Mouse (Mus musculus) erythroblast, embryonic 14.5 days (primary cell): ENCODE measurements around the gene Arfip2. TPM values are rescaled to one million over a fixed set of nuclear protein-coding genes. Genes with fewer than 3 reads are reported as not detected.

Experiments
- H3K27me3 ChIP-seq: 2 replicates; pipeline ENCODE4 v1.6.1; 2012; ENCODE audit warnings: inconsistent platforms; ENCODE audit not compliant: control insufficient read depth
- H3K36me3 ChIP-seq: 2 replicates; pipeline ENCODE4 v1.6.1; 2012; ENCODE audit warnings: mild to moderate bottlenecking, inconsistent platforms; ENCODE audit not compliant: control insufficient read depth
- H3K4me1 ChIP-seq: 2 replicates; pipeline ENCODE4 v1.6.1; 2012; ENCODE audit warnings: inconsistent platforms; ENCODE audit not compliant: control insufficient read depth
- H3K4me3 ChIP-seq: replicated peaks from 2 replicates; pipeline ENCODE3; 2012; ENCODE audit warnings: moderate library complexity, mild to moderate bottlenecking, inconsistent platforms
- H3K9me3 ChIP-seq: 2 replicates; pipeline ENCODE4 v1.6.1; 2012; ENCODE audit warnings: low read length, inconsistent platforms, mixed read lengths; ENCODE audit not compliant: control insufficient read depth
- GATA1 ChIP-seq: IDR thresholded peaks from 2 replicates; pipeline ENCODE4 v1.6.1; 2012; ENCODE audit warnings: low read length, inconsistent platforms, mixed read lengths
- TAL1 ChIP-seq: IDR thresholded peaks from 3 replicates; pipeline ENCODE4 v1.6.1; 2012; ENCODE audit warnings: low read length, inconsistent platforms, mixed read lengths
- polyA plus RNA-seq: library from polyadenylated mRNA; stranded (reverse); fragments of >175 nt; gene quantifications from 2 replicates; pipeline ENCODE4 v1.2.3, GENCODE M21; 2012

Arfip2 gene
- polyA plus RNA-seq, 1 experiment = 1.7 TPM

DNA sequence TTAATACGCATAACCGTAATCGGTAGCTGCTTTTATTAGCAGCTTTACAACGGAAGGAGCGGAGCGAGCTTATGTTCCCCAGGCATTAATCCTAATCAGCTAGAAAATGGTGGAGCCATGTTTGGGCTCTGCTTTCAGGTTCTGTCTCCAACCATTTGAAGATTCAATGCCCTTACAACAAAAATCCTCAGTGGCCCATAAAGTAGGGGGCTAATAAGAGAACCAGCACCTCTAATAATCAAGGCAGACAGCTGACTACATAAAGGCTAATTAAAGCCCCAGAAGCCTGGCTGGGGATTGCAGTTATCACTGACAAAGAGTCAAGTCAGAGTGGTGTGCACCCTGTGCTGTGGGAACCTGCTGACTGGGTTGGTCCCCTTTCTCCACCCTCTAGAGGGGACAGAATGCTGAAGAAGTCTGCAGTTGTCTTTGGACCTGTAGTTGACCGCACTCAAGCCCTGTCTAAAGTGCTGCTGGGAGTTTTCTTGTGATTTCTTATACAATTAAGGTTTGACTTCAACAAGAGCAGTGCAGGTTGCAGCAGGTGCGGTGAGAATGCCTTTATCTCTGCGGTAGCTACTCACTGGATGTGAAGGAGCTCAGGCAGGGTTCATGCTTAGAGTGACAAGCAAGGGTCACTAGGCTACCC is 5.8 kb downstream of the Arfip2 start:
- no peaks in the 10 kb centered on the region for H3K9me3 ChIP-seq
- H3K4me3 ChIP-seq = peak overlapping the region; percentile 68
- peaks cover 45% of the 10 kb centered on the region for H3K4me1 ChIP-seq
- H3K36me3 ChIP-seq = peaks cover 29% of the 10 kb centered on the region
- no peak for TF ChIP-seq GATA1
- no peak for TF ChIP-seq TAL1
- peaks cover 33% of the 10 kb centered on the region for H3K27me3 ChIP-seq

DNA sequence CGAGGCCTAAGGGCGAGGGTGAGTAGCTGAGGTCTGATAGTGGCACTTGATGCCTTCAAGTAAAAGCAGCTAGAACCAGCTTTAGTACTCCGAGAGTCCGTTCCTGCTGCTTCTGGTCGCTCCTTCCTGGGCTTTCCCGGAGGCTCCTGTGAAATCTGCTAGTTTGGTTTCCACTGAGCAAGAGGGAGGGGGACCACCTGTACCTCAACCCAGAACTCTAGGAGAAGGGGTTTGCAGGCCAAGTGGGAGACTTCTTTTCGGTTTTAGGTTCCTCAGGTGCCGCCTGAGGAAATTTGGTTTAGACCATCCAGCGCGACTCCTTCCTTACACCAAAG is 6.4 kb downstream of the Arfip2 start:
- peaks cover 33% of the 10 kb centered on the region for H3K27me3 ChIP-seq
- H3K36me3 ChIP-seq = peaks cover 28% of the 10 kb centered on the region
- no peaks in the 10 kb centered on the region for H3K9me3 ChIP-seq
- H3K4me3 ChIP-seq = peak overlapping the region; percentile 68
- no peak for TF ChIP-seq TAL1
- TF ChIP-seq GATA1 = no peak
- H3K4me1 ChIP-seq = peaks cover 40% of the 10 kb centered on the region

DNA sequence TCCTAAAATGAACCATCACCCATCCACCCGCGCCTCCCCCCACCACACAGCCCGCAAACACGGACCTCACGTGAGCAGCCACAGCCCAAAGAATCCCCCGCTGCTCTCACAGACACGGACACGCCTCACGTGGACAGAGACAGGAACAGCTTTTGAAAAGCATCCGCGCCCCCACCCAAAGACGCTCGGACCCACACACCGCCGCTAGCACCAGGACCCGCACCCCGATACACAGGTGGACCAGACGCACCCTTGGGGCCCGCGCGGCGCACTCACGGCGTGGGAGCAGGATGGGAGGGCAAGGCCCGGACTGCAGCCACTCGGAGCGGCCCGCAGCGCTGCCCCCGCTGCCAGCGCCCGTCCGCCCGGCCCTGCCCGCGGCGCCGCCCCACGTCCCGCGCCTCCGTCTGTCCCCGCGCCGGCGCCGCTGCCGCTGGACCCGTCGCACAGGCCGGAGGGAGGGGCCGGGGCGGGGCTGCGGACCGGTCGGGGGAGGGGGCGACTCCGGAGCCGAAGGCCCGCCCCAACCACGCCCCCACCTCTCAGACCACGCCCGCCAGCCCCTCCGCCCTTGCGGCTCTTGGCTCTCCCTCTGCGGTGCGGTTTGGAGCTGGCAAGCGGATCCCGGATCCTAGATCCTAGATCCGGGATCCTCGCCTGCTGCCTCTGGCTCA is 7.0 kb downstream of the Arfip2 start, which contains the start of gene Trim3:
TSS of gene Trim3 (minus strand) at position 445 of the 674 bp plus-strand sequence.
- TF ChIP-seq TAL1 (no peak), GATA1 (no peak)
- Histone ChIP-seq H3K4me3 (peak within 1 kb of the TSS; percentile 68), H3K27me3 (peaks cover 33% of the 10 kb centered on the region), H3K9me3 (no peaks in the 10 kb centered on the region), H3K36me3 (peaks cover 26% of the 10 kb centered on the region), H3K4me1 (peaks cover 38% of the 10 kb centered on the region)

DNA sequence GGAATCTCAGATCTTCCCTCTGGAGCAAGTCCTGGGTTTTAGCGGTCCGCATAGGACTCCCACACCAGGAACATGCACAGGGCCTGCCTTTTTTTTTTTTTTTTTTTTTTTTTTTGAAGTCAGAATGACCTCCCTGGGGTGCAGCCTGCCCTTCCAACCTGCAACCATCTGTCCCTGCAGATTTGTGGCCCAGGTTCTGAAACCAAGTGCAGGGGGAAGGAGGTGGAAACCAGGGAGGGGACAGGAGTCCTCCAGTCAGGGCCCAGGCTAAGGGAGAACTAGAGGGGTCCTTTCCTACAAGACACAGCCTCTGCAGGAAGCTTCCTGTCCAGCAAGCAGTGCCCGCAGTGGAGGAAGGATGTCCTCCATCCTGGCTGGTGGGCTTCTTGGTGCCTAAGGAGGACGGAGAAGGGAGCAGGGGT is 7.7 kb downstream of the Arfip2 start:
- Histone ChIP-seq H3K4me3 (peak overlapping the region; percentile 68), H3K9me3 (no peaks in the 10 kb centered on the region), H3K27me3 (peaks cover 33% of the 10 kb centered on the region), H3K36me3 (peaks cover 20% of the 10 kb centered on the region), H3K4me1 (peaks cover 38% of the 10 kb centered on the region)
- TF ChIP-seq GATA1 (no peak), TAL1 (no peak)

DNA sequence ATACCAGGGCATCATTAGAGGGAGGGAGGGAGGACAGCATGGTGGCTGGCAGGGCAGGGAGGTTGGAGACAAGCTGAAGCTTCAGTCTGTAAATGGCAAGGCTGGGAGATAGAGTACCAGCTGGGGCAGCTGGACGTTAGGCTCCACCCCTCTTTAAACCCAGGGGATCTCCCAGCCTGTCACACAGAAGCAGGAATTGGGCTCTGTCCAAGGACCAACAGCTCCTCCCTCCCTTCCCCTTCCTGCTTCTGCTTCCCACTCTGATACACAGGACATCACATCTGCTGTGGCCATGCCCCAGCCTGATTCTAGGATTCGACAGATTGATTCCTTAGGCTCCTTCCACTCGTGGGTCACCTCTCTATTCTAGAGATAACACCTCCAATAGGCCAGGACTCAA is 11.6 kb downstream of the Arfip2 start:
- no peaks in the 10 kb centered on the region for H3K9me3 ChIP-seq
- peaks cover 11% of the 10 kb centered on the region for H3K4me1 ChIP-seq
- no peaks in the 10 kb centered on the region for H3K36me3 ChIP-seq

DNA sequence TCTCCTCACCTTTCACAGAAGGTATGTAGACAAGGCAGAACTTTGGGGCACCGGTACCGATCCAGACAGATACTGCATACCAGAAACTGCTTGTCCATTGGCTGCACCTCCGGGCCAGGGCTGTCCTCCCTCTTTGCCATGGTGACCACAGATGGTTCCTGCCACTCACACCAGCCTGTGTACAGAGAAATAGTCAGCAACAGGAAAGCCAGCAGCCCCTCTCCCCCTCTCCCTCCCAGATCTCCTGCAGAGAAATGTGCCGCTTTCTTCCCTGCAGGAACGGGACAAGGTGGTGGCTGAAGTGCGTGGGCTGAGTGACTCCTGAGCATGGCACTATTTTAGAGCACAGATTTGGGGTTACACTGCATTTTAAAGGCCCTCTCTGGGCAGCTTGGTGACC is 14.8 kb downstream of the Arfip2 start:
- Histone ChIP-seq H3K9me3 (no peaks in the 10 kb centered on the region), H3K4me1 (no peaks in the 10 kb centered on the region), H3K4me3 (no peak overlapping the region)

More for the DNA sequence above, 11.6 kb downstream of the Arfip2 start:
- no peak for TF ChIP-seq TAL1
- TF ChIP-seq GATA1 = no peak
- Histone ChIP-seq H3K27me3 (peaks cover 30% of the 10 kb centered on the region), H3K4me3 (no peak overlapping the region)

DNA sequence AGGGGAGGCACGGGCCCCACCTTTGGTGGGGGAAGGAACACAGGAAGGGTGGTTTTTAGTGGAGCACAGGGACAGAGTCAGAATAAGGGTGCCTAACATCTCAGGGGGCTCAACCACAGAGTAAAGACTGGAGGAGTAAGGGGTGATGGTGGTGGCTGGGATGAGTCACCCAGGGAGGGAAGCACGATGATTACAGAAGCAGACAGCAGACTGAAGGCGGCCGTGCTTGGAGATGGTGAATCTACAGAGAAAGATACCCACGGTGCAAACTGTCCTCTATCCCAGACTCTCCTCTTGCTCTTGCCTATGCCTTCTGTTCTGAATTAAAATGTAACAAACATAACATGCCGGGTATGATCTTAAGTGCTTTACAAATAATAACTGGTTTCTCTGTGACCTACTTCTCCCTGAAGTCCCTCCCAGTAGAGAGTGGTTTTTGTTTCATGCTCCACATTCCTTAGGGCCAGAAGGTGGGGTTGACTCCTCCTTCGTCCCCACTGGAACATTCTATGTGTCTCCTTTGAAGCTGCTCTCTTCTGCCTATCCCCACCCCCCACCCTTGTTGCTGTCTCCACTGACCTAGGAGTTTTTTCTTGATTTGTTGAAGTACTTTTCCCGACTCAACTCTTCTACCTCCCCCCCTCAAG is 18.4 kb downstream of the Arfip2 start:
- H3K27me3 ChIP-seq = no peaks in the 10 kb centered on the region
- peaks cover 10% of the 10 kb centered on the region; the same call in 1 of the 2 replicates for H3K36me3 ChIP-seq
- TF ChIP-seq GATA1 (no peak), TAL1 (no peak)

More for the DNA sequence above, 14.8 kb downstream of the Arfip2 start:
- Histone ChIP-seq H3K27me3 (peaks cover 3% of the 10 kb centered on the region), H3K36me3 (no peaks in the 10 kb centered on the region)
- TF ChIP-seq TAL1 (no peak), GATA1 (no peak)

DNA sequence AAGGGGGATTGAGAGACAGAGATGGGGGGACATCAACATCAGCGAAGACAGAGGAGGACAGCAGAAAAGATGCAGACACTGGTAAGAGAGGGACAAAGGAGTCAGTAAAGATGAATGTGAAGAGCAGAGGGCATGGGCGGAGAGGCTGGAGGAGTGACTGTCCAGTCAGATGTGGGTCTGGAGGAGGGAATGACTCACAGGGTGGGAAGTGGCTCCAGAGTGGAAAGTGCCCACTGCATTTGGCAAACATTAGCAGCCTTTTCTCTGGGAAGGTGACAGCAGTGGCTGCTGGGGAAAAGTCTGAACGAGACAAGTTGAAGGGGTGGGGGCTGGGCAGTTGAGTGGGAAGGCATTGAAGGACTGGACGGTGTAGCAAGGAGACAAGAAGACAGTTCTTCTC is 19.2 kb downstream of the Arfip2 start:
- H3K4me1 ChIP-seq = no peaks in the 10 kb centered on the region

More for the DNA sequence above, 18.4 kb downstream of the Arfip2 start:
- no peaks in the 10 kb centered on the region for H3K9me3 ChIP-seq
- H3K4me1 ChIP-seq = no peaks in the 10 kb centered on the region
- no peak overlapping the region for H3K4me3 ChIP-seq

DNA sequence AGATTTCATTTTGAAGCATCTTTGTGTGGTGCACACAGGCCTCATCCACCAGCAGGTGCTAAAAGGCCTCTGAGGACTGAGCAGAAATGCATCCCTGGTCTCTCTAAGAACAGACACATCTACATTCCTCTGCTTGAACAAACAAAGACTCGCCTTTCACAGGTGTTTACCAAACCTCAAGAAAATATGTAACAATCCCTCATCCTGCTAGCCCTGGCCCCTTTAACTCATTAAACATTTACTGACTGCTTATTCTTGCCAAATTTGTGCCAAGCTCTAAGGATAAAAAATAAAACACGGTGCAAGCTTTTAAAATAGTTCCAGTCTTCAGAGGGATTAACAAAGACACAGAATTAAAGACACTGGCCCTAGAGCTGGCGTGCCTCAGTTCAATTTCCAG is 20.5 kb downstream of the Arfip2 start:
- Histone ChIP-seq H3K4me1 (0 out of 2 replicates have a peak, but pooled peaks cover 2% of the 10 kb centered on the region), H3K27me3 (no peaks in the 10 kb centered on the region), H3K9me3 (no peaks in the 10 kb centered on the region), H3K4me3 (no peak overlapping the region), H3K36me3 (peaks cover 10% of the 10 kb centered on the region; the same call in 1 of the 2 replicates)
- TF ChIP-seq GATA1 (no peak), TAL1 (no peak)

More for the DNA sequence above, 19.2 kb downstream of the Arfip2 start:
- Histone ChIP-seq H3K27me3 (no peaks in the 10 kb centered on the region), H3K36me3 (peaks cover 10% of the 10 kb centered on the region; the same call in 1 of the 2 replicates), H3K4me3 (no peak overlapping the region), H3K9me3 (no peaks in the 10 kb centered on the region)
- TF ChIP-seq GATA1 (no peak), TAL1 (no peak)
